Mouse (Mus musculus) layer of hippocampus, adult 2 months (tissue): ENCODE data around the gene Rnf216. TPM values are rescaled to one million over a fixed set of nuclear protein-coding genes. Genes with fewer than 3 reads are reported as not detected.

Experiments used
- DNase-seq, 2 experiments: peaks; one replicate each; pipeline ENCODE4 v3.0.0; 2022; ENCODE audit warnings: low spot score in 2 of 2
- H3K27ac ChIP-seq: fragments of 200-600 bp; 2 replicates; pipeline ENCODE4 v1.8.1; 2022
- H3K4me3 ChIP-seq: fragments of 200-600 bp; 2 replicates; pipeline ENCODE4 v1.8.1; 2022; ENCODE audit warnings: mild to moderate bottlenecking
- CTCF ChIP-seq: fragments of 200-600 bp; conservative IDR thresholded peaks from 2 replicates; pipeline ENCODE4 v1.8.1; 2022; ENCODE audit warnings: antibody characterized with exemption, mild to moderate bottlenecking, moderate library complexity
- total RNA-seq, 2 experiments: library from RNA; stranded (reverse); gene quantifications; 2 replicates each; pipeline ENCODE4 v1.2.3; 2021

Gene Rnf216
- total RNA-seq, 2 experiments from 2014 or later = 47.8 to 52.5 TPM

DNA sequence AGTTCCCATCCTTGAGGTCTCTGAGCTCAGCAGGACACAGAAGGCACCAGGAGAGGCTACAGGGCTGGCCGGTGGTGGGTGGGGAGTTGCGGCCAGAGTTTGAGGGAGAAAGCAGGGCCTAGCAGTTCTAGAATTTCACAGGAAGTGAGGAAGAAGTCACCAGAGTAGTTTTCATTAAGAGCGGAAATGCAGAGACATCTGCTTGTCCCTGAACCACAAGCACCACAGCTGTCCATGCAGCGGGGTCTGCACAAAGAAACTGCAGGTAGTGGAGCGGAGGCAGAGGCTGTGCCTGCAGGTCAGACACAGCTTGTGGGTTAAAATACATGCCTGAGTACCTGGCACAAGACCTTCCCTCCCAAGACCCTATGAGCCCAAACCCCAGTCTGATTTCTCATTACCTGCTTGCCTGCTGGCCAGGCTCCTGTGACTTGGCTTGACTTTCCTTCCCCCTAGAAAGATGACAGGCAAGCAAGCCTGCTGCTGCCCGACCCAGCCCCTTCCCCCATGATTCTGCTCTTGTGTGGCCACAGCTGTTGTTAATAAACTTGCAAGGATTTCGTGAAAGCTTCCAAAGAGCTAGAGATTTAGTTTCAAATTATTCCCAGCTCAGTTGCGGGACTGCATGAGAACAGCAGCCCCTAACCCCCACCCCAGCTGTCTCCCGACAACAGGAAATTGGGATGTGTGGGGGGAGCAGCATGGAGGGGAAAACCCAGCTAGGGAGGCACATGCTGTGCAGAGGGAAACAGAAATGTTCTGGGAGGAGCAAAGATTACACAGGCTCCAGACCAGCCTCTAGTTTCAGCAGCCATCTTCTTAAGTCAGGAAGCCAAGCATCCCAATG is 111.9 kb downstream of the Rnf216 start:
- H3K4me3 ChIP-seq = no peak overlapping the region
- DNase-seq = peak; percentile 67 to 73
- peak overlapping the region; percentile 89 for H3K27ac ChIP-seq
- TF ChIP-seq CTCF = no peak

DNA sequence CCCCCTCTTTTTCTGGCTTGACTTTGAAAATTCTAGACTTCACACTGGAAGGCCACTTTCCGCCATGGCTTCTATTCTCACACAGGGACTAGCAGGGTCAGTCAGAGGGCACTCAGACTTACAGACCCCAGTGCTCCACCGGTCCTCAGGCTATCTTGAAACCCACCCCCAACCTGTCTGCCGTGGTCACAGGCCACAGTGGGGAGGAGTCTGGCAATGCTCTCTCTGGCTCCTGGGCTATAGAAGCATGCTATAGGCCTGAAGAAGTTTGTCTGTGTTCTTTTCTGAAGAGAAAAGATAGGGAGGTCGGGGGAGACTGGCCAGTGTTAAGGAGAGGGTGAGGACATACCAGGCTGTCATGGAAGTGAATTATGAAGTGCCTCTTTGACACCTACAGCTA is 112.7 kb downstream of the Rnf216 start:
- H3K4me3 ChIP-seq = no peak overlapping the region
- H3K27ac ChIP-seq = peak overlapping the region; percentile 89
- no peak for TF ChIP-seq CTCF
- DNase-seq = no peak

DNA sequence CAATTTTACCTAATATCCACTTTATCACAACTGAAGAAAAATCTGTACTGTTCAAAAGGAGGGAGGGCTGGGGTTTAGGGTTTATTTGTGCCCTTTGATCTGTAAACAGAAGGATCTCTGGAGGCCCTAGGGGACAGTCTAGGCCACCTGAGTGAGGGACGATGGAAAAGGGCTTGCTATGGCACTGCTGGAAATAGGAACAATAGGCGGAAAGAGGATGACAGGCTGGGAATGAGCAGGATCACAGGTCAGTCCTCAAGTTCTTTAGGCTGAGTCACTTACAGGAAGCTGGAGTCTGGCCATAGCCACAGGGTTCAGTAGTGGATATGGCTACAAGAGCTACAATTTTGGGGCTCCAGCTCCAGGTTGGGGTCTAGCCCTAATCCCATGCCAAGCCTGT is 114.6 kb downstream of the Rnf216 start:
- H3K27ac ChIP-seq = peak overlapping the region; percentile 57; the same call in 1 of the 2 replicates
- no peak overlapping the region for H3K4me3 ChIP-seq
- DNase-seq = no peak
- no peak for TF ChIP-seq CTCF

DNA sequence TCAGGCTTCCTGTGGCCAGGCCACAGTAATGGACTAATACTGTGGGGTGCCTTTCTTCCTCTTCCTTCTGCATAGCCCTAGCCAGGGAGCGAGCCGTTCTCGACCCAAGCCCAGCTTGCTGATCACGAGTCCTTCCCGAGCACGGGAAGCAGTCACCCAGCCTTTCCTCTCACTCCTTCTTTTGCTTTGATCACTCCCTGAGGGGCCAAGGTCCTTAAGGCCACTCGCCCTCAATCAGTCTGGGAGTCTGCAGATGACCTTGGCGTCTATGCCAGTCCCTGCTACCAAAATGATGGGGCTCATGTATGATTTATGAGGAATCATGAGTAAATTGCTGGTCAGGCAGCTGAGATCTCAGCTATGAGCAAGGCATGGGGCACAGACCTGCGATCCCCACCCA is 115.3 kb downstream of the Rnf216 start:
- H3K4me3 ChIP-seq = no peak overlapping the region
- no peak for TF ChIP-seq CTCF
- peak overlapping the region; percentile 57; the same call in 1 of the 2 replicates for H3K27ac ChIP-seq
- no peak for DNase-seq

DNA sequence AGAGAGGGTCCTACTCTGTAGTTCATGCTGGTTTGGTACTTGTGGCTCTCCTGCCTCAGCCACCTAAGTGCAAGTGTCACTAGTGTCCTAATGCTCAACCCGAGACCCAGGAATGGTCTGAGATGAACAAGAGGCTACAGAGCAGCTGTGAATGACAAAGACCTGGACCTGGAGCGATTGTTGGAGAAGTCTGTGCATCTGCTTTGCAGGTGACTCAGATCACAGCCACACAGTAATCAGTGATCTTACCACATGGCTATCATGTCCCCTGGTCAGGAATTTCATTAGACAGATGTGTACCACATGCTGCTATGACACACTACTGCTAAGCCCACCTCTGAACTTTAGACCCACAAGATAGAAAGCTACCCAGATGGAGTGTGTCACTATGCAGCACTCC is 118.0 kb downstream of the Rnf216 start:
- no peak overlapping the region for H3K4me3 ChIP-seq
- no peak overlapping the region for H3K27ac ChIP-seq
- no peak for TF ChIP-seq CTCF
- DNase-seq = no peak

DNA sequence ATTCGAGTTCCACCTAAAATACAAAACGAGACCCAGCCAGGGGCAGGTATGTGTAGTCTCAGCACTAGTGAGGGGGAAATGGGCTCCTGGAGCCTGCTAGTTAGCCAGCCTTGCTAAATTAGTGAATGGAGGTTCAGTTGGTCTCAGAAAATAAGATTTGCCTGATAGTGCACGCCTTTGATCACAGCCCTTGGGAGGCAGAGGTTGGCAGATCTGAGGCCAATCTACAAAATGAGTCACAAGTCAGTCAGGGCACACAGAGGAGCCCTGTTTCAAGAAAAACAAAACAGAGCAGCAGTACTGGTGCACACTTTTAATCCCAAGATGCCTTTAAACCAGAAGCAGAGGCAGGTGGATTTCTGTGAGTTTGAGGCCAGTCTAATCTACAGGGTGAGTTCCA is 123.6 kb downstream of the Rnf216 start:
- DNase-seq = no peak
- no peak overlapping the region for H3K4me3 ChIP-seq

DNA sequence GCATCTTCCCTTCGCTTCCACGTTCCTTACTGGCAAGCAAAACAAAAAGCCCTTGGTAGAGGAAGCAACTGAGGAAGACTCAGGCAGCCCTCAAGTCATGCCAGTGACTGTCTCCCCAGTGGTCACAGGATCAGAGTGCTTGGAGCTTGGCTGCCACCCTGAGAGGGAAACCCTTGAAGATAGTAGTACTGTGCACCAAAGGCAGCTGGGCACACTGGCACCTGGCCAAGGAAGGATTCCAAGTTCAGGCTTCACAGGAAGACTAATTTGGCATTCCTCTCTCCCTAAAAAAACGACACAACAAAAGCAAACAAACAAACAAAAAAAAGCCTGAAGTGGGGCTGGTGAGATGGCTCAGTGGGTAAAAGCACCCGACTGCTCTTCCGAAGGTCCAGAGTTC is 124.3 kb downstream of the Rnf216 start:
- no peak overlapping the region for H3K27ac ChIP-seq
- no peak for TF ChIP-seq CTCF
- no peak overlapping the region for H3K4me3 ChIP-seq
- DNase-seq = peak in 1 of 2 experiments; percentile 65

More for the DNA sequence above, 123.6 kb downstream of the Rnf216 start:
- no peak overlapping the region for H3K27ac ChIP-seq
- no peak for TF ChIP-seq CTCF

DNA sequence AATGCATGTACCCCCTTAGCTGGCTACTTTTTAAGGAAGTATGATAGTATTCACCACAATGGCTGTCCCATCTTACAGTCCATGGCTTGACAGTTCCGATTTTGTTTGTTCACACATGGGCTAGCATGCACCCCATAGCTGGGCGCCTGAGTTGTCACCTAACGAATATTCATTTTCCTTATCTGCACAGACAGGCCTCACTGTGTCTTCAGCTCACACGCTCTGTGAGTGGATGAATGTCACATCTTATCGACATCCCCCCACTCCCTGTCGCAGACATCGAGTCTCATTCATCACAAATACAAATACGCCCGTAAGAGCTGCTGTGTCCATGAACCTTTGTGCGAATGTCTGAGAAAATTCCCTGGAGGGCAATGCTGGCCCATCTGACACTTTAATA is 128.5 kb downstream of the Rnf216 start:
- Histone ChIP-seq H3K4me3 (no peak overlapping the region), H3K27ac (no peak overlapping the region)
- no peak for DNase-seq
- no peak for TF ChIP-seq CTCF

DNA sequence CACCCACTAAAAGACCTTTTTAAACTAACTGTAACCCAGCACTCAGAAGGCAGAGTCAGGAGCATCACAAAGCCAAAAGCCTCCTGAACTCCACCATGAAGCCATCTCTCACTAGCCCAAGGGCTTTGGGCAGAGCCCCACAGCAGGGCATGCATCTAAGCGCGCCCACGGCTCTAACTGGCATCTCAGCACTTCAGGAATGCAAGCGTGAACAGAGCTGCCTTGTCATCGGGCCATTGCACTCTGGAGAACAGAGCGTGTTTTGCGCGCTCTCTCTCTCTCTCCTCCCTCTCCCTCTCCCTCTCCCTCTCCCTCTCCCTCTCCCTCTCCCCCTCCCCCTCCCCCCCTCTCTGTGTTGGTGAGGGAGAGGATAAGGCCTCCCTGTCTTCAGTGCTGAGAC is 129.6 kb downstream of the Rnf216 start:
- H3K4me3 ChIP-seq = no peak overlapping the region
- no peak overlapping the region for H3K27ac ChIP-seq
- DNase-seq = no peak
- TF ChIP-seq CTCF = no peak

DNA sequence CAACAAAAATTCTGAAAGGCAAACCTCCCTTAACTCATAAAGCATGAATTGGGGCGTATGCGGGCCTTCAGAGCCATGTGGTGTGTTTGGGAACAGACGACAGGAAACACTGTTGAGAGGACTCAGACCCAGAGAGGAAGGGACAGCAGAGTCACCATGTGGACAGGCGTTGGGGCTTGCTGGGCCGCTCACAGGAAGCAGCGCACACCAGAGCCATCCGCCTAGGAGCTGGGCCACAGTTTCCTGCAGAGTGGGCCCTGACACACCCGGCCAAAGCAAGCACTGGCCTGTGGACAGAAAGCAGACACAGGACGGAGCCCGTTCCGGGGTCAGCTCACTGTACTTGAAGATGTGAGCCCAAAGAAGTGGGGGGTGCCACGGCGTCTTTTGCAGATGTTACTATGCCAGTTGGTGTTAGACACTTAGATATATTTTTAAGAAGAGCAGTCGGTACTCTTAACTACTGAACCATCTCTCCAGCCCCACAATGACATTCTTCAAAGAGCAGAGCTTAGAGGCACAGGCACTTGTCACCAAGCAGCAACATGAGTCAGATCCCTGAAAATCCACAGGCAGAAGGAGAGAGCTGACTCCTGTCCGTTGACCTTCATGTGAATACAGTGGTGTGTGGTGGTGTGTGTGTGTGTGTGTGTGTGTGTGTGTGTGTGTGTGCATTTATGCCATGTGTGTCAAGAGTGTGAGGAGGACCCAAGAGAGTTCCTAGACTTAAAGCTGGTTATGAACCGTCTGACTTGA is 130.6 kb downstream of the Rnf216 start:
- TF ChIP-seq CTCF = no peak

DNA sequence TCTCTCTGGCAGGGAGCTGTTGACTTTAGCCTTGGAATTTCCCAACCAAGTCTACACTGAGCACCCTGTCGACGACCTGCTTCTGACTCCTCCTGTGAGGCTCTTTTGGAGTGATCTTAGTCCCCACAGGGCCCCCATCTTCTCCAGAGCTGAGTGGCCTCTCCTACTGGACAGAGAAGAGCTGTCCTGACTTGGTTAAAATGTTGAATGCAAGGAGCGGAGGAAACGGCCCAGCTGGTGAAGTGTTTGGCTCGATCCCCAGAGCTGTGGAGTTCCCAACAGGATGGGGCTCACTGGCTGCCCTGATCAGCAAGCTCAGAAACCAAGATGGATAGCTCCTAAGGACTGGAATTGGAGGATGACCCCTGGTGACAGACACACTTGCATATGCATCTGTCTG is 136.3 kb downstream of the Rnf216 start:
- no peak for DNase-seq
- Histone ChIP-seq H3K27ac (no peak overlapping the region), H3K4me3 (no peak overlapping the region)
- TF ChIP-seq CTCF = no peak

More for the DNA sequence above, 130.6 kb downstream of the Rnf216 start:
- H3K27ac ChIP-seq = no peak overlapping the region
- H3K4me3 ChIP-seq = no peak overlapping the region
- no peak for DNase-seq

DNA sequence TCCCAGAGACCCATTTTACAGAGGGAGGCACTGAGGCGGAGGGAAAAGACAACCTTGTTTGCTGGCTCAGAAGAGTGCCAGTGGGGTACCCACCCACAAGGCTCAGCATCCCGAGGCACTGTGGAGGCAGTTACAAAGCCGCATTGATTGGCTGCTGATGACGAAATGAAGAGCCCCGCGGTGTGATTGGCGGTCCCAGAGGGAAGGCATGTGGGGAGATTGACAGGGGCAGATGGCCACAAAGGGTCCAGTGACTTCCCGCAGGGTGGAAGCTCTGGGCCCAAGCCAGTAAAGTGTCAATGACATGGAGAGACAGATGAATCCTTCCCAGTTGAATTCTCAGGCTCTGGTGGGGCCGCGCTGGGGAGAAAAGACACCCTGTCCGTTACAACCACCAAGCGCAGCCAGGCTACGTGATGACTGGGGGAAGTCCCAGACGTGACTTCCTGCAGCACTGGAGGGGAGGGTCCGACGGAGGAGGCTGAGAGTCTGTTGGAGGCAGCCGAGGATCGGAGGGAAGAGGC is 138.1 kb downstream of the Rnf216 start:
- peak; percentile 73 to 89 for DNase-seq
- peak overlapping the region; percentile 53 for H3K4me3 ChIP-seq
- H3K27ac ChIP-seq = peak overlapping the region; percentile 86
- TF ChIP-seq CTCF = no peak

DNA sequence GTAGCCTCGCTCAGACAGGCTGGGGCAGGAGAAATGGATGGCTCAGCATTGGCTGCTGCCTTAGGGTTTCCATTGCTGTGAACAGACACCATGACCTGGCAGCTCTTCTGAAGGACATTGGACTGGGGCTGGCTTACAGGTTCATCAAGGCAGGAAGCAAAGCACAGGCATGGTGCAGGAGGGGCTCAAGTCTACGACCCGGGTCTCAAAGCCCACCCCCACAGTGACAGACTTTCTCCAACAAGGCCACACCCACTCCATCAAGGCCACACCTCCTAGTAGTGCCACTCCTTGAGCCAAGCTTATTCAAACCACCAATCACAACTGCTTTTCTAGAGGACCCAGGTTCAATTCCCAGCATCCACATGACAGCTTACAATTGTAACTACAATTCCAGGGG is 138.8 kb downstream of the Rnf216 start:
- TF ChIP-seq CTCF = no peak
- Histone ChIP-seq H3K27ac (peak overlapping the region; percentile 86; the same call in 1 of the 2 replicates), H3K4me3 (no peak overlapping the region)
- DNase-seq = no peak
